Mouse (Mus musculus) G1E (cell line): ENCODE measurements at regions not wholly inside any gene's neighbourhood (a gene's known extent, or its start where the extent isn't known, plus 50 kb on each side); places are given as distances from the start of the nearest gene placed in this dataset.
"Not testable (repeated sequence)": the region's sequence is repeated elsewhere in the genome, so short reads cannot be mapped to it uniquely, and the experiment has no call there.

ENCODE experiments used
- ATAC-seq: 2 replicates; pipeline ENCODE4 v1.8.0; 2016; ENCODE audit warnings: mild to moderate bottlenecking; ENCODE audit not compliant: insufficient number of reproducible peaks, poor library complexity, low FRiP score, severe bottlenecking; ENCODE audit errors: extremely low read depth
- DNase-seq: peaks from one replicate; pipeline ENCODE4 v3.0.0; 2012; ENCODE audit warnings: low spot score
- H3K27me3 ChIP-seq: 2 replicates; pipeline ENCODE4 v1.6.1; 2012; ENCODE audit warnings: mild to moderate bottlenecking, low read length, inconsistent platforms; ENCODE audit not compliant: insufficient read depth
- H3K36me3 ChIP-seq: replicated peaks from 2 replicates; pipeline ENCODE3; 2012; ENCODE audit warnings: mild to moderate bottlenecking, inconsistent platforms
- H3K4me1 ChIP-seq: 2 replicates; pipeline ENCODE4 v1.6.1; 2012; ENCODE audit warnings: low read depth, low read length, inconsistent platforms, mixed read lengths; ENCODE audit not compliant: insufficient read depth
- H3K4me3 ChIP-seq: 2 replicates; pipeline ENCODE4 v1.5.1; 2012; ENCODE audit warnings: low read depth, mild to moderate bottlenecking, inconsistent platforms, low read length, moderate library complexity, mixed read lengths
- H3K9me3 ChIP-seq: replicated peaks from 2 replicates; pipeline ENCODE4 v1.6.1; 2012; ENCODE audit warnings: inconsistent platforms
- CTCF ChIP-seq: IDR thresholded peaks from 2 replicates; pipeline ENCODE4 v1.5.1; 2012; ENCODE audit warnings: low read depth, low read length, inconsistent platforms, mixed read lengths
- GATA1 ChIP-seq: IDR thresholded peaks from 2 replicates; pipeline ENCODE4 v1.6.1; 2012; ENCODE audit warnings: borderline replicate concordance, low read length, inconsistent platforms, mixed read lengths
- GATA2 ChIP-seq: IDR thresholded peaks from 2 replicates; pipeline ENCODE4 v1.6.1; 2012; ENCODE audit warnings: low read depth, low read length, inconsistent platforms, borderline replicate concordance
- POLR2AphosphoS5 ChIP-seq: IDR thresholded peaks from 2 replicates; pipeline ENCODE4 v1.6.1; 2012; ENCODE audit warnings: low read depth, low read length, inconsistent platforms; ENCODE audit not compliant: insufficient replicate concordance
- TAL1 ChIP-seq: conservative IDR thresholded peaks from 2 replicates; pipeline ENCODE4 v1.6.1; 2012; ENCODE audit warnings: low read depth, low read length, inconsistent platforms, mixed read lengths

DNA sequence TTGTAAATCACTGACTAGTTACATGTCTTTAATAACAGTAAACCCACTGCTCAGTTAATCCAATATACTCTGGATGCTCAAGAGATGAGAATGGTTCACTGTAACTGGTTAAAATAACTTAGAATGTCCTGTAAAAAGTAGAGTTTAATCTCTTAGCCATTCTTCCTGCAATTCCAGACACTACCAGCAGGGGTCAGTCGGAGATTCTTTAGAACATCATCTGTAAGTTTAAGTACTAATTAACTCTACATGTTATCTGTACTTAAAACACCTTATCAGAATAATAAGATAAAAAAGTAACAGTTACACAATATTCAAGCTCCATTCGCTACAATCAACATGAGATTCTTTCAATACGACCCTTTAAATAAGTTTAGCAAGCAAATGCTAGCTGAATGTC is 58.7 kb upstream of the Olig3 start:
- DNase-seq (no peak), ATAC-seq (no peak)
- TF ChIP-seq CTCF (peak; percentile 6; the same call in 1 of the 2 replicates), GATA2 (no peak), POLR2AphosphoS5 (no peak), GATA1 (no peak), TAL1 (no peak)
- Histone ChIP-seq H3K4me1 (no peaks in the 10 kb centered on the region), H3K9me3 (no peaks in the 10 kb centered on the region), H3K27me3 (no peaks in the 10 kb centered on the region), H3K4me3 (no peak overlapping the region), H3K36me3 (no peaks in the 10 kb centered on the region)

DNA sequence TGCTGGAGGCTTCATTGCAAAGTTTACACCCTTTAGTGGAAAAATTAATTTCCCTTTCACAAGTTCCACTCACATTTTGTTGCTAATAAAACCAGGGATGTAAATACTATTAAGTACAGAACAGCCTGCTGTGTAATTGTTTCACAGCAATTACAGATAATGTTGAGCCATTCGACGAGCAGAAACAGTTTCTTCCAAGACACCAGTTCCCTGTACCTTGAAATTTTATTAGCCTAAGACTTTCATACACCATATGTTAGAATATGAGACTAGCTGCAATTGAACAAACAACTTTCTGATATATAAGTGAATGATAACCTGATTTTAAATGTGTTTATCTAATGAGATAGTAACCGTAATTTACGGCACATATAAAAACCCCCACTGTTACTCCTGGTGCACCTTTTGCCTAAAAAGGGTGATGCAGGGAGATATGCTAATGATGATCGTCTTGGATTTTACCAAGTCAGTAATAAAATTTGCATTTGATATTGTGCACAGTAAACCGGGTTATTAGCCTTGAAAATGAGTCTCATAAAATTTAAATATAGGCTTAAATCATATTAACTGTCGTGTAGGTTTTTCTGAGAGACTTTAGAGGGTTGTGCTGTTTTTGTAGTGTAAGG is 60.8 kb upstream of the Olig3 start:
- H3K4me3 ChIP-seq, result no peak overlapping the region
- H3K9me3 ChIP-seq, result no peaks in the 10 kb centered on the region
- H3K4me1 ChIP-seq, result no peaks in the 10 kb centered on the region
- ATAC-seq, result no peak
- DNase-seq, result no peak
- no peaks in the 10 kb centered on the region for H3K36me3 ChIP-seq
- H3K27me3 ChIP-seq, result no peaks in the 10 kb centered on the region
- TF ChIP-seq TAL1 (no peak), CTCF (no peak), GATA2 (no peak), GATA1 (no peak), POLR2AphosphoS5 (no peak)

DNA sequence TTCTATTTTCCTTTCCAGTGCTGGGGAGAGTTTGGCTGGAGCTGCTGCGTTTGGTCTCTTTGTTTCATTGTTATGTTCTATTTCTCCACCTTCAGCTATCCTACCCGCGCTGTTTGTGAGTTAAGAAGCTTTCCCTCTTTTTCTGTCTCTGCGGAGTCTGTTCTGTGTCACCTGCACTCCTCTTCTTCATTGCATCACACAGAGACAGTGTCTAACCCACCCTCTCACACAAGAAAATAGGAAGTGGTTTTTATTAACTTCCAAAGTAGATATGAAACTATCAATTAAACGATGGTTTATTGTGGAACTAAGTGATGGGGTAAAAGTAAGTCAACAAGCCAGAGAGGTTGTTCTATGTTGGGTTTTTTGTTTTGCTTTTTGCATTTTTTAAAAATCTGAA is 64.9 kb upstream of the Olig3 start:
- Histone ChIP-seq H3K4me1 (no peaks in the 10 kb centered on the region), H3K27me3 (no peaks in the 10 kb centered on the region), H3K36me3 (no peaks in the 10 kb centered on the region), H3K9me3 (no peaks in the 10 kb centered on the region), H3K4me3 (no peak overlapping the region)
- ATAC-seq (no peak), DNase-seq (no peak)
- no peak for TF ChIP-seq GATA1
- TF ChIP-seq POLR2AphosphoS5, result no peak
- no peak for TF ChIP-seq CTCF
- TF ChIP-seq TAL1, result no peak
- no peak for TF ChIP-seq GATA2

DNA sequence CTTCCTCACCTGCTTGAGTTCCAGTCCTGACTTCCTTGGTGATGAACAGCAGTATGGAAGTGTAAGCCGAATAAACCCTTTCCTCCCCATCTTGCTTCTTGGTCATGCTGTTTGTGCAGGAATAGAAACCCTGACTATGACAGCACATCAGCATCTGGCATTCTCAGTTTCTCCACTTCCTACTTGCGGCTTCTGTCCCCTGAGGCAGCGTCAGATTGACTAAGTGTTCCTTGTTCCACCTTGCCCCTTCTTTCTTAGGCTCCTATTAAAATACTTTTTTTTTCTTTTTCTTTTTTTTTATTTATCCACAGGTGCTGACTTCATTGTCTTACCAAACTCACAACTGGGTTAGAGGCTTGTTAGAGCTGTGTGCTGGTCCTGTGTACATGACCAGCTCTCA is 65.3 kb upstream of the Olig3 start:
- not testable (repeated sequence) for H3K27me3 ChIP-seq, H3K36me3 ChIP-seq, H3K4me1 ChIP-seq, DNase-seq, H3K9me3 ChIP-seq, H3K4me3 ChIP-seq, ATAC-seq

DNA sequence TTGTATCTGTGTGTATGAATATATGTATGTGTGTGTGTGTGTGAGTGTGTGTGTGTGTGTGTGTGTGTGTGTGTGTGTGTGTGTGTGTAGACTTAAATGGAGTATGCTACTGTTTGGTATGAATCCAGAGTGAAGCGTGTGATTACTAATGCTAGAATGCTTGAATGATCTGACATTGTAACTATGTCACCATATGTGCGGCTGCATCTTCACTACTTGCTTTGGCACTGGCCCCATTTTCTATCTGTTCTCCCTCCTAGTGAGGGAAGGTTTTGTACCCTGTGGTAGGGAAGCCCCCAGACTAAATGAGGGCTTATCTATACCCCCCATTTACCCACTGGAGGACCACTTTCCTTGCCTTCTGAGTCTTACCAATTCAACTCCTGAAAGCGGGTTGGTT is 74.2 kb upstream of the Olig3 start:
- no peak overlapping the region for H3K4me3 ChIP-seq
- TF ChIP-seq CTCF, result no peak
- TF ChIP-seq TAL1, result no peak
- TF ChIP-seq POLR2AphosphoS5, result no peak
- TF ChIP-seq GATA2, result no peak
- TF ChIP-seq GATA1, result no peak
- DNase-seq, result no peak
- H3K4me1 ChIP-seq, result no peaks in the 10 kb centered on the region
- no peaks in the 10 kb centered on the region for H3K27me3 ChIP-seq
- no peaks in the 10 kb centered on the region for H3K9me3 ChIP-seq
- no peaks in the 10 kb centered on the region for H3K36me3 ChIP-seq
- ATAC-seq, result no peak

DNA sequence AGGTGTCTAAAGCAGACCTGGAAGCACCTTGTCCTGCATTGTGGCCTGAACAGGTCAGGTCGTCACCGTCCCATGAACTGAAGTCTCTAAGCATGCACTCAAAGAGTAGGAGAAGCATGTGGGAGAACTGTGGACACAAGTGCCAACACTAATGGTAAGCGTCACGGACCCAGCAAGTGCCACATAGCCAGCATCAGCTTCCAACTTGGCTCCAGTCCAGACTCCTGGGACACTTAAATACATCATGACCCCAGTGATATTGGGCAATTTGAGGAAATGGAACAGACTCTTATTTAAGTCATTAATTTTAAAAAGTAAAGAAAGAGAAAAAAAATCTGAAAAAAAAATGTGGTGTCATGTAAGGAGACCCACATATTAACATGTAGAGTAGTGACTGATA is 75.3 kb upstream of the Olig3 start:
- TF ChIP-seq TAL1 (no peak), GATA2 (no peak), CTCF (no peak), GATA1 (no peak), POLR2AphosphoS5 (no peak)
- H3K4me1 ChIP-seq, result no peaks in the 10 kb centered on the region
- no peaks in the 10 kb centered on the region for H3K9me3 ChIP-seq
- H3K27me3 ChIP-seq, result 0 out of 2 replicates have a peak, but pooled peaks cover 2% of the 10 kb centered on the region
- H3K4me3 ChIP-seq, result no peak overlapping the region
- ATAC-seq (no peak), DNase-seq (no peak)
- no peaks in the 10 kb centered on the region for H3K36me3 ChIP-seq

DNA sequence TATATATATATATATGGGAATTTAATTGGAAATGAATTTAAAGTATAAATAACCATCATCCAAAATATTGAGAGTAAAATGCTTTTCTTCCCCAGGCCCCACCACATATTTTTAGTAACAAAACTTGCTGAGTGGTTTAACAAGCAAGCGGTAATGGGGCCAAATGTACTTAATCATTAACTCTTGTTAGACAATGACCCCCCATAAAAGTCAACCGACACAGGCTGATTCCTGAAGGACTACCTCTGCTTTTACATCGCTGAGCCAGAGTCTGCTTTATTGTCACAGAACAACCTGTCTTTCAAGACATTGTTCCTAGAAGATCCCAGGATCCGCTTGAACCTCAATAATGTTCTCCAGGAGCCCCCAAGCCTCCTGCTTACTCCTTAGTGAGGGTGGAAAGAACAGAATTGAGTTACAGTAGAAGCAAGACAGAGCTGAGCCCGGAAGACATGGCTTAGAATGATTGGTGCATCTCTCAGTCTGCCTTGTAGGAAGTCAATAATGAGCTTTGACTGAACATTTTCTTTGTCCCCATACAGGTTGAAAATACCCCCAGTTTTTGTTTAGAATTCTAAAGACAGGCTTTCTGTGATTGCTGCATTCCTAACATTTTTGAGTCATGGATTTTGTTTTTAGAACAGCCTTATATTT is 78.0 kb upstream of the Olig3 start:
- DNase-seq (no peak), ATAC-seq (no peak)
- H3K36me3 ChIP-seq, result no peaks in the 10 kb centered on the region
- H3K4me3 ChIP-seq, result no peak overlapping the region
- H3K4me1 ChIP-seq, result no peaks in the 10 kb centered on the region
- TF ChIP-seq GATA2 (no peak), POLR2AphosphoS5 (no peak), CTCF (no peak), GATA1 (no peak), TAL1 (no peak)
- 0 out of 2 replicates have a peak, but pooled peaks cover 2% of the 10 kb centered on the region for H3K27me3 ChIP-seq
- no peaks in the 10 kb centered on the region for H3K9me3 ChIP-seq
